Comparison of ENCODE assay signal across 1 mouse cellular context in genomic region chr6:123106128-123106527, GRCm38 (mm10). TPM values are rescaled to one million over a fixed set of nuclear protein-coding genes. Genes with fewer than 3 reads are reported as not detected.
"Had no signal": no experiment of that assay in that cellular context is flagged by ENCODE, and none has a peak within 500 bp of the region (broad histone marks: within the 10 kb centered on the region; RNA-seq: fewer than 3 reads in every experiment).

Gene Clec4a2, plus strand, starts transcription at chr6:123106428.

RNA-seq across cellular contexts. Expression of gene Clec4a2, which starts in this region (rescaled TPM):
- polyA plus RNA-seq: heart, embryonic 10.5 days had no signal
